Mouse (Mus musculus) stomach, postnatal 0 days (tissue): ENCODE measurements around the gene Ston2.

Experiments used
- CTCF ChIP-seq: IDR thresholded peaks from 2 replicates; pipeline ENCODE4 v1.5.1; 2016; ENCODE audit warnings: antibody characterized with exemption, low read depth, mild to moderate bottlenecking, moderate library complexity
- EP300 ChIP-seq: optimal IDR thresholded peaks from 2 replicates; pipeline ENCODE3; 2016; ENCODE audit warnings: antibody characterized with exemption

- TF ChIP-seq CTCF, result no peak
- no peak for TF ChIP-seq EP300
These were observed 145.6 kb downstream of the Ston2 start for GRCm38 (mm10) chr12:91642426-91643093.
